Mouse (Mus musculus): ENCODE data around the gene Olfr631. TPM values are rescaled to one million over a fixed set of nuclear protein-coding genes. Genes with fewer than 3 reads are reported as not detected.

Gene Olfr631
- polyA plus RNA-seq (2014; fragmentation: Nextera tagmentation; extraction: Ambion mirVana): not detected in 2 replicates

GRCm38 (mm10) chr7:103928525-103928924, at the start of gene Olfr631:
Gene Olfr631, plus strand, starts transcription at chr7:103928825.
- Histone ChIP-seq H3K36me3 (ENCODE audit: control insufficient read depth, insufficient read depth, low read length) (no peaks in the 10 kb centered on the region), H3K9me3 (ENCODE audit: control insufficient read depth, low read length) (no peaks in the 10 kb centered on the region)

GRCm38 (mm10) chr7:103886152-103886551, 42.5 kb upstream of the Olfr631 start, which contains the start of gene Olfr66:
Gene Olfr66, minus strand, starts transcription at chr7:103886252.
- Histone ChIP-seq H3K4me1 (ENCODE audit: control insufficient read depth, insufficient read depth, low read length) (no peaks in the 10 kb centered on the region), H3K36me3 (ENCODE audit: control insufficient read depth, insufficient read depth, low read length) (no peaks in the 10 kb centered on the region), H3K9me3 (ENCODE audit: control insufficient read depth, low read length) (no peaks in the 10 kb centered on the region), H3K4me2 (no peak within 1 kb of the TSS), H3K27ac (ENCODE audit: low read depth, low read length) (no peak within 1 kb of the TSS), H3K9ac (ENCODE audit: low read length) (no peak within 1 kb of the TSS), H3K4me3 (ENCODE audit: low read depth, low read length) (no peak within 1 kb of the TSS), H3K27me3 (ENCODE audit: control insufficient read depth, insufficient read depth, low read length) (no peaks in the 10 kb centered on the region)
- no peak for DNase-seq (ENCODE audit: low spot score, missing footprints)
- no peak for ATAC-seq (ENCODE audit: low FRiP score)

More at GRCm38 (mm10) chr7:103928525-103928924, at the start of gene Olfr631:
- Histone ChIP-seq H3K4me3 (ENCODE audit: low read depth, low read length) (no peak within 1 kb of the TSS), H3K9ac (ENCODE audit: low read length) (no peak within 1 kb of the TSS), H3K4me1 (ENCODE audit: control insufficient read depth, insufficient read depth, low read length) (no peaks in the 10 kb centered on the region), H3K27ac (ENCODE audit: low read depth, low read length) (no peak within 1 kb of the TSS), H3K4me2 (no peak within 1 kb of the TSS), H3K27me3 (ENCODE audit: control insufficient read depth, insufficient read depth, low read length) (no peaks in the 10 kb centered on the region)
- DNase-seq (ENCODE audit: low spot score, missing footprints) (no peak), ATAC-seq (ENCODE audit: low FRiP score) (no peak)

- no peaks in the 10 kb centered on the region for H3K27me3 ChIP-seq (ENCODE audit: control insufficient read depth, insufficient read depth, low read length)
- no peak within 1 kb of the TSS for H3K4me2 ChIP-seq
- no peak for DNase-seq (ENCODE audit: low spot score, missing footprints)
- no peaks in the 10 kb centered on the region for H3K9me3 ChIP-seq (ENCODE audit: control insufficient read depth, low read length)
- no peak within 1 kb of the TSS for H3K9ac ChIP-seq (ENCODE audit: low read length)
- WGBS: 67% methylated on average over 1 of the region's 1 CpGs
- no peak within 1 kb of the TSS for H3K4me3 ChIP-seq (ENCODE audit: low read depth, low read length)
- no peaks in the 10 kb centered on the region for H3K4me1 ChIP-seq (ENCODE audit: control insufficient read depth, insufficient read depth, low read length)
- no peak for ATAC-seq (ENCODE audit: low FRiP score)
- no peaks in the 10 kb centered on the region for H3K36me3 ChIP-seq (ENCODE audit: control insufficient read depth, insufficient read depth, low read length)
- H3K27ac ChIP-seq (ENCODE audit: low read depth, low read length): no peak within 1 kb of the TSS
Observed at GRCm38 (mm10) chr7:103894385-103894784, 34.2 kb upstream of the Olfr631 start, which contains the start of gene Olfr64. Gene Olfr64, minus strand, starts transcription at chr7:103894485.

- H3K9me3 ChIP-seq (ENCODE audit: control insufficient read depth, low read length): no peaks in the 10 kb centered on the region
- no peaks in the 10 kb centered on the region for H3K4me1 ChIP-seq (ENCODE audit: control insufficient read depth, insufficient read depth, low read length)
- H3K27ac ChIP-seq (ENCODE audit: low read depth, low read length): no peak within 1 kb of the TSS
- no peak within 1 kb of the TSS for H3K4me3 ChIP-seq (ENCODE audit: low read depth, low read length)
- no peaks in the 10 kb centered on the region for H3K36me3 ChIP-seq (ENCODE audit: control insufficient read depth, insufficient read depth, low read length)
- no peak within 1 kb of the TSS for H3K9ac ChIP-seq (ENCODE audit: low read length)
- ATAC-seq (ENCODE audit: low FRiP score): no peak
- no peaks in the 10 kb centered on the region for H3K27me3 ChIP-seq (ENCODE audit: control insufficient read depth, insufficient read depth, low read length)
- no peak within 1 kb of the TSS for H3K4me2 ChIP-seq
- no peak for DNase-seq (ENCODE audit: low spot score, missing footprints)
- 89% methylated on average over 2 of the region's 2 CpGs for WGBS
Observed at GRCm38 (mm10) chr7:103903187-103903586, 25.4 kb upstream of the Olfr631 start, which contains the start of gene Olfr65. Gene Olfr65, plus strand, starts transcription at chr7:103903487.

DNA sequence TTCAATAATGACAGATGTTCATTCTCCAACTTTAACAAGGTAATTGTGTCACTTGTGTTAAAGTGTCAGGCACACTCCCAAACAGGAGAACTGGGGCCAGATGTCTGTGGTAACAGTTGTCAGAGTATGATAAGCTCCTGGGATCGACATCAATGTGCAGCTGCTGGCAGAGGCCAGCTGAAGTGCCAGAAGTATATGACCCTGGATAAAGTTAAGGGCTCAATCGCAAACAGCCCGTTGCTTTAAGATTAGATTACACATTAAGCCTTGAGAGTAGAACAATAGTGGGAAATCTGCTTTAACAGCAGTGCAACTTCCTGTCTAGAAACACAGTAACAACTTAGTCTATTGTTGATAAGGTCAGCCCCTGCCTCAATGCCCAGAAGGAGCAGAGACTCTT, 18.6 kb upstream of the Olfr631 start:
- Histone ChIP-seq H3K9ac (ENCODE audit: low read length) (no peak overlapping the region), H3K9me3 (ENCODE audit: control insufficient read depth, low read length) (no peaks in the 10 kb centered on the region), H3K27ac (ENCODE audit: low read depth, low read length) (no peak overlapping the region), H3K4me3 (ENCODE audit: low read depth, low read length) (no peak overlapping the region), H3K4me2 (no peak overlapping the region), H3K27me3 (ENCODE audit: control insufficient read depth, insufficient read depth, low read length) (no peaks in the 10 kb centered on the region), H3K36me3 (ENCODE audit: control insufficient read depth, insufficient read depth, low read length) (no peaks in the 10 kb centered on the region), H3K4me1 (ENCODE audit: control insufficient read depth, insufficient read depth, low read length) (no peaks in the 10 kb centered on the region)
- 44% methylated on average over 3 of the region's 3 CpGs for WGBS
- DNase-seq (ENCODE audit: low spot score, missing footprints) (no peak), ATAC-seq (ENCODE audit: low FRiP score) (no peak)

GRCm38 (mm10) chr7:103912969-103913511, 15.6 kb upstream of the Olfr631 start:
- H3K4me3 ChIP-seq (ENCODE audit: low read depth, low read length): no peak overlapping the region
- DNase-seq (ENCODE audit: low spot score, missing footprints) (no peak), ATAC-seq (ENCODE audit: low FRiP score) (peak; percentile 33; the same call in 1 of the 2 replicates)
- no peaks in the 10 kb centered on the region for H3K27me3 ChIP-seq (ENCODE audit: control insufficient read depth, insufficient read depth, low read length)
- 46% methylated on average over 8 of the region's 8 CpGs for WGBS
- H3K9ac ChIP-seq (ENCODE audit: low read length): no peak overlapping the region
- no peaks in the 10 kb centered on the region for H3K9me3 ChIP-seq (ENCODE audit: control insufficient read depth, low read length)
- H3K4me2 ChIP-seq: no peak overlapping the region
- H3K36me3 ChIP-seq (ENCODE audit: control insufficient read depth, insufficient read depth, low read length): no peaks in the 10 kb centered on the region
- H3K27ac ChIP-seq (ENCODE audit: low read depth, low read length): no peak overlapping the region
- H3K4me1 ChIP-seq (ENCODE audit: control insufficient read depth, insufficient read depth, low read length): no peaks in the 10 kb centered on the region

DNA sequence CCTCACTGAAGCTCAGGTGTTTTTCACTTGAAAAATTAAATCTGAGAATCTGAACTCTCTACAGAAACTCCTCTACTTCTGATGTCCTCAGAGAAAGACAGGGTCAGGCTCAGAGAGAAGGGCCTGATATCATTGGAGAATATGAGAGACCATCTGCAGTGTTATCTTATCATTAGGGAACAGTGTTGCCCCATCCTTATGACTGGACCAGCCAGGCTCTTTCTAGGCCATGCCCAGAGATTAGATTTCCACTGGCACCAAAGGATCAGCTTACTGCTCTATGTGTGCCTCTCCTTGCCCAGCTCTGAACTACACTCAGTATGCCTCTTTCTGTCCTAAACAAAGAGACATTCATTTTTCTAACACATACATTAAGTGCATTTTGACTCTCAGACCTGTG, 13.3 kb upstream of the Olfr631 start:
- ATAC-seq (ENCODE audit: low FRiP score): no peak
- no peak for DNase-seq (ENCODE audit: low spot score, missing footprints)

DNA sequence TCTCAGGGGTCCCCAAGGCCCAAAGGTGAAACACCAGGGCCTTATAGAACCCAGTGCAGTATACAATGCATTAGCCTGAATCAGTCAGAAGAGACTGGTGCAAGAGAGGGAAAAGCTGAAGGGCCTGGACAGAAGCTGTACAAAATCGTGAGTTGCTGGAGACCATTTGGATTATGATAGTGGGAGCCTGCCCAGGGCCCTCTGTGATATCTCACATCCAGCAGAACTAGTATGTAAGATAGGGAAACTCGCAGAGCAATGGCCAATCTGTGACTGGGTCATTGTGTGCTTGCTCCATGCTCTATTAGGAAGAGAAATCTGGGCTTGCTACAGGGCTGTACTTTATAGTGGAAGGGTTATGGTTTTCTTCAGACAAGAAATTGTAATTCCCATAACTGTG, 5.6 kb downstream of the Olfr631 start, which contains the start of gene Olfr632:
Olfr632 (plus strand) TSS at position 84 of the 400 bp plus-strand sequence.
- H3K9me3 ChIP-seq (ENCODE audit: control insufficient read depth, low read length): no peaks in the 10 kb centered on the region
- no peak within 1 kb of the TSS for H3K4me2 ChIP-seq
- H3K27me3 ChIP-seq (ENCODE audit: control insufficient read depth, insufficient read depth, low read length): no peaks in the 10 kb centered on the region
- no peak for ATAC-seq (ENCODE audit: low FRiP score)
- H3K4me3 ChIP-seq (ENCODE audit: low read depth, low read length): no peak within 1 kb of the TSS
- DNase-seq (ENCODE audit: low spot score, missing footprints): no peak
- no peaks in the 10 kb centered on the region for H3K36me3 ChIP-seq (ENCODE audit: control insufficient read depth, insufficient read depth, low read length)
- no peaks in the 10 kb centered on the region for H3K4me1 ChIP-seq (ENCODE audit: control insufficient read depth, insufficient read depth, low read length)
- H3K27ac ChIP-seq (ENCODE audit: low read depth, low read length): no peak within 1 kb of the TSS
- H3K9ac ChIP-seq (ENCODE audit: low read length): no peak within 1 kb of the TSS
- 82% methylated on average over 2 of the region's 2 CpGs for WGBS

More for the DNA sequence above, 13.3 kb upstream of the Olfr631 start:
- Histone ChIP-seq H3K4me3 (ENCODE audit: low read depth, low read length) (no peak overlapping the region), H3K9ac (ENCODE audit: low read length) (no peak overlapping the region), H3K36me3 (ENCODE audit: control insufficient read depth, insufficient read depth, low read length) (no peaks in the 10 kb centered on the region), H3K27me3 (ENCODE audit: control insufficient read depth, insufficient read depth, low read length) (no peaks in the 10 kb centered on the region), H3K4me2 (no peak overlapping the region), H3K27ac (ENCODE audit: low read depth, low read length) (no peak overlapping the region), H3K4me1 (ENCODE audit: control insufficient read depth, insufficient read depth, low read length) (no peaks in the 10 kb centered on the region), H3K9me3 (ENCODE audit: control insufficient read depth, low read length) (no peaks in the 10 kb centered on the region)

DNA sequence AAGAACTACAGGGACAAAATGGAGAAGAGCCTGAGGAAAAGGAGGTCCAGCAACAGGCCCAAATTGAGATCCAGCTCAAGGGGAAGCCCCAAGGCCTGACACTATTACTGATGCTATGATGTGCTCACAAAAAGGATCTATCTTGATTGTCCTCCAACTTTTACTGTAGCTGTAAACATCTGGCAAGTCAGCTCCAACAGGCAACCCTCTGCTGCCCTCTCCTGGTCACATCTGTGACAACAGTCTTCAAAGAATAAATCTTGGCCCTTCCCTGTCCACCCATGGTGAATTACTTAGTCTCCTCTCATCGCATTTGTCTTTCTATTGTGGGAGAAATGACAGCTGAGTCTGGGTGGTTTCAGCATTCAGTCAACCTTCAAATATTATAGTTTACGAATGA, 14.1 kb downstream of the Olfr631 start:
- no peaks in the 10 kb centered on the region for H3K27me3 ChIP-seq (ENCODE audit: control insufficient read depth, insufficient read depth, low read length)
- no peak overlapping the region for H3K4me2 ChIP-seq
- DNase-seq (ENCODE audit: low spot score, missing footprints) (peak; percentile 90), ATAC-seq (ENCODE audit: low FRiP score) (no peak)
- no peaks in the 10 kb centered on the region for H3K9me3 ChIP-seq (ENCODE audit: control insufficient read depth, low read length)
- 39% methylated on average over 2 of the region's 2 CpGs for WGBS
- H3K4me1 ChIP-seq (ENCODE audit: control insufficient read depth, insufficient read depth, low read length): no peaks in the 10 kb centered on the region
- H3K36me3 ChIP-seq (ENCODE audit: control insufficient read depth, insufficient read depth, low read length): no peaks in the 10 kb centered on the region
- H3K4me3 ChIP-seq (ENCODE audit: low read depth, low read length): no peak overlapping the region
- no peak overlapping the region for H3K27ac ChIP-seq (ENCODE audit: low read depth, low read length)
- H3K9ac ChIP-seq (ENCODE audit: low read length): no peak overlapping the region
